Mouse (Mus musculus) monocyte, adult 5-6 weeks (primary cell): ENCODE data around the gene Tas1r2. TPM values are rescaled to one million over a fixed set of nuclear protein-coding genes. Genes with fewer than 3 reads are reported as not detected.

Experiments
- ATAC-seq: fragments of 153-309, 156-312 bp; replicated peaks from 2 replicates; pipeline ENCODE4 v1.8.0; 2017; ENCODE audit warnings: mild to moderate bottlenecking; ENCODE audit not compliant: low TSS enrichment, insufficient number of reproducible peaks, severe bottlenecking, poor library complexity, low FRiP score
- total RNA-seq: library from RNA; stranded (forward); fragments of 200-1000, 200-491, 200-594 nt; gene quantifications from 3 replicates; pipeline ENCODE4 v1.2.3, GENCODE M21; 2017

Tas1r2 gene
- total RNA-seq: 0.53 TPM in 1 of 3 replicates, not detected in the others

GRCm38 (mm10) chr4:139653238-139653637 lies at the start of gene Tas1r2:
Gene Tas1r2 (plus strand): TSS chr4:139653538.
- no peak for ATAC-seq

- no peak for ATAC-seq
These were observed 48.1 kb upstream of the Tas1r2 start for GRCm38 (mm10) chr4:139605216-139605615.

GRCm38 (mm10) chr4:139606732-139607131 lies 46.6 kb upstream of the Tas1r2 start:
- no peak for ATAC-seq

GRCm38 (mm10) chr4:139608975-139609374 lies 44.4 kb upstream of the Tas1r2 start:
- ATAC-seq: no peak

GRCm38 (mm10) chr4:139610954-139611353 lies 42.4 kb upstream of the Tas1r2 start:
- no peak for ATAC-seq

GRCm38 (mm10) chr4:139611542-139611953 lies 41.8 kb upstream of the Tas1r2 start:
- 0 out of 2 replicates have a peak, but pooled peaks have one; percentile 59 for ATAC-seq

- no peak for ATAC-seq
These were observed 38.6 kb upstream of the Tas1r2 start for GRCm38 (mm10) chr4:139614524-139615260.

GRCm38 (mm10) chr4:139616276-139617000 lies 36.9 kb upstream of the Tas1r2 start:
- peak; percentile 92 for ATAC-seq

- no peak for ATAC-seq
These were observed 36.4 kb upstream of the Tas1r2 start for GRCm38 (mm10) chr4:139617001-139617364.

GRCm38 (mm10) chr4:139619765-139620164 lies 33.6 kb upstream of the Tas1r2 start:
- ATAC-seq: no peak

GRCm38 (mm10) chr4:139622373-139623282 lies 30.7 kb upstream of the Tas1r2 start, which contains the start of gene Aldh4a1:
Gene Aldh4a1 (plus strand): TSS chr4:139622866.
- peak; percentile 100 for ATAC-seq

- ATAC-seq: no peak
These were observed 29.8 kb upstream of the Tas1r2 start for GRCm38 (mm10) chr4:139623434-139624115.

GRCm38 (mm10) chr4:139624116-139624489 lies 29.2 kb upstream of the Tas1r2 start:
- no peak for ATAC-seq

GRCm38 (mm10) chr4:139624706-139625105 lies 28.6 kb upstream of the Tas1r2 start:
- no peak for ATAC-seq

GRCm38 (mm10) chr4:139627361-139627760 lies 26.0 kb upstream of the Tas1r2 start:
- ATAC-seq: no peak

- no peak for ATAC-seq
These were observed 23.2 kb upstream of the Tas1r2 start for GRCm38 (mm10) chr4:139630171-139630570.

- no peak for ATAC-seq
These were observed 22.2 kb upstream of the Tas1r2 start for GRCm38 (mm10) chr4:139631141-139631540.

GRCm38 (mm10) chr4:139631569-139632253 lies 21.6 kb upstream of the Tas1r2 start:
- no peak for ATAC-seq
